Mouse (Mus musculus) T-cell, adult 2 months (primary cell): ENCODE data around the gene Pdlim1.

Experiments
- DNase-seq: peaks from one replicate; pipeline ENCODE4 v3.0.0; 2022; ENCODE audit warnings: low spot score

Pdlim1 gene

GRCm38 (mm10) chr19:40284704-40285103 lies 13.1 kb upstream of the Pdlim1 start:
- DNase-seq = no peak

- DNase-seq = no peak
Measured at GRCm38 (mm10) chr19:40283415-40283814, 11.8 kb upstream of the Pdlim1 start.

GRCm38 (mm10) chr19:40278372-40279023 lies 6.9 kb upstream of the Pdlim1 start:
- DNase-seq = no peak

GRCm38 (mm10) chr19:40277494-40277893 lies 5.9 kb upstream of the Pdlim1 start:
- no peak for DNase-seq

GRCm38 (mm10) chr19:40275401-40276188 lies 4.0 kb upstream of the Pdlim1 start:
- no peak for DNase-seq

GRCm38 (mm10) chr19:40272674-40273073 lies 1.0 kb upstream of the Pdlim1 start:
- DNase-seq = no peak

- DNase-seq = peak; percentile 71
Measured at GRCm38 (mm10) chr19:40270351-40271307, 1.0 kb downstream of the Pdlim1 start.

- DNase-seq = no peak
Measured at GRCm38 (mm10) chr19:40269526-40269925, 2.1 kb downstream of the Pdlim1 start.

GRCm38 (mm10) chr19:40268493-40268892 lies 3.1 kb downstream of the Pdlim1 start:
- DNase-seq = no peak

GRCm38 (mm10) chr19:40267380-40267779 lies 4.3 kb downstream of the Pdlim1 start:
- peak; percentile 82 for DNase-seq

- DNase-seq = no peak
Measured at GRCm38 (mm10) chr19:40259485-40259884, 12.2 kb downstream of the Pdlim1 start.

- peak; percentile 93 for DNase-seq
Measured at GRCm38 (mm10) chr19:40257396-40257795, 14.2 kb downstream of the Pdlim1 start.

GRCm38 (mm10) chr19:40256376-40257050 lies 15.1 kb downstream of the Pdlim1 start:
- no peak for DNase-seq

GRCm38 (mm10) chr19:40255561-40255960 lies 16.1 kb downstream of the Pdlim1 start:
- no peak for DNase-seq

- no peak for DNase-seq
Measured at GRCm38 (mm10) chr19:40254741-40255140, 16.9 kb downstream of the Pdlim1 start.

- no peak for DNase-seq
Measured at GRCm38 (mm10) chr19:40253768-40254167, 17.9 kb downstream of the Pdlim1 start.

GRCm38 (mm10) chr19:40251115-40251514 lies 20.5 kb downstream of the Pdlim1 start:
- no peak for DNase-seq

GRCm38 (mm10) chr19:40249352-40249751 lies 22.3 kb downstream of the Pdlim1 start:
- DNase-seq = no peak

GRCm38 (mm10) chr19:40248476-40248875 lies 23.2 kb downstream of the Pdlim1 start:
- DNase-seq = no peak

- no peak for DNase-seq
Measured at GRCm38 (mm10) chr19:40247268-40247666, 24.4 kb downstream of the Pdlim1 start.

- DNase-seq = no peak
Measured at GRCm38 (mm10) chr19:40246646-40247267, 24.9 kb downstream of the Pdlim1 start.
